Mouse (Mus musculus) heart, adult 11 months (tissue): ENCODE data around the gene Trappc10.
"Not testable (repeated sequence)": the region's sequence is repeated elsewhere in the genome, so short reads cannot be mapped to it uniquely, and the experiment has no call there.

Experiments
- DNase-seq: peaks from one replicate; pipeline ENCODE4 v3.0.0; 2022

Gene Trappc10

GRCm38 (mm10) chr10:78186076-78186475 lies 58.4 kb downstream of the Trappc10 start:
- DNase-seq = not testable (repeated sequence)

GRCm38 (mm10) chr10:78185381-78185725 lies 59.1 kb downstream of the Trappc10 start:
- no peak for DNase-seq

- DNase-seq = peak; percentile 99
Measured at GRCm38 (mm10) chr10:78184531-78185380, 59.7 kb downstream of the Trappc10 start, which contains the start of gene Pwp2. Pwp2 (minus strand) TSS chr10:78185149.

- peak; percentile 85 for DNase-seq
Measured at GRCm38 (mm10) chr10:78183577-78183976, 60.9 kb downstream of the Trappc10 start.

- peak; percentile 89 for DNase-seq
Measured at GRCm38 (mm10) chr10:78182321-78182720, 62.1 kb downstream of the Trappc10 start.

- DNase-seq = peak; percentile 84
Measured at GRCm38 (mm10) chr10:78174474-78174873, 70.0 kb downstream of the Trappc10 start.

- peak; percentile 92 for DNase-seq
Measured at GRCm38 (mm10) chr10:78171581-78171980, 72.9 kb downstream of the Trappc10 start.

GRCm38 (mm10) chr10:78171057-78171456 lies 73.4 kb downstream of the Trappc10 start:
- peak; percentile 91 for DNase-seq

- peak; percentile 89 for DNase-seq
Measured at GRCm38 (mm10) chr10:78170445-78170844, 74.0 kb downstream of the Trappc10 start.

- DNase-seq = peak; percentile 100
Measured at GRCm38 (mm10) chr10:78169281-78170042, 75.0 kb downstream of the Trappc10 start, which contains the start of gene D10Jhu81e. D10Jhu81e (minus strand) TSS chr10:78169782.

GRCm38 (mm10) chr10:78168792-78169191 lies 75.6 kb downstream of the Trappc10 start:
- peak; percentile 93 for DNase-seq

GRCm38 (mm10) chr10:78167775-78168174 lies 76.7 kb downstream of the Trappc10 start:
- DNase-seq = no peak

GRCm38 (mm10) chr10:78167333-78167732 lies 77.1 kb downstream of the Trappc10 start:
- no peak for DNase-seq

- DNase-seq = no peak
Measured at GRCm38 (mm10) chr10:78165256-78166005, 79.0 kb downstream of the Trappc10 start.

GRCm38 (mm10) chr10:78164786-78165185 lies 79.7 kb downstream of the Trappc10 start:
- DNase-seq = no peak

GRCm38 (mm10) chr10:78163923-78164322 lies 80.5 kb downstream of the Trappc10 start:
- peak; percentile 96 for DNase-seq

- DNase-seq = no peak
Measured at GRCm38 (mm10) chr10:78163241-78163640, 81.2 kb downstream of the Trappc10 start.

- no peak for DNase-seq
Measured at GRCm38 (mm10) chr10:78162646-78163045, 81.8 kb downstream of the Trappc10 start.

GRCm38 (mm10) chr10:78161096-78161495 lies 83.3 kb downstream of the Trappc10 start:
- no peak for DNase-seq

GRCm38 (mm10) chr10:78160369-78161095 lies 83.9 kb downstream of the Trappc10 start:
- DNase-seq = peak; percentile 96

GRCm38 (mm10) chr10:78159906-78160305 lies 84.5 kb downstream of the Trappc10 start:
- DNase-seq = peak; percentile 99

GRCm38 (mm10) chr10:78159252-78159878 lies 85.1 kb downstream of the Trappc10 start:
- peak; percentile 97 for DNase-seq
